Mouse (Mus musculus): Measurements from ENCODE around the gene Irf3. TPM values are rescaled to one million over a fixed set of nuclear protein-coding genes. Genes with fewer than 3 reads are reported as not detected.

Gene Irf3
- polyA plus RNA-seq, 1 experiment from 2014 or later = 90.4 TPM

- Histone ChIP-seq H3K9ac (0 out of 2 replicates have a peak overlapping the region, but pooled peaks have one; percentile 5), H3K9me3 (replicated peaks) (no peaks in the 10 kb centered on the region), H3K4me2 (peak overlapping the region; percentile 91), H3K36me3 (peaks cover 68% of the 10 kb centered on the region), H3K4me3 (replicated peaks) (peak overlapping the region; percentile 79; the same call in 1 of the 2 replicates), H3K27me3 (no peaks in the 10 kb centered on the region), H3K27ac (peak overlapping the region; percentile 28), H3K4me1 (peaks cover 49% of the 10 kb centered on the region)
- ATAC-seq (replicated peaks; ENCODE audit: low FRiP score) = no peak
- WGBS = 59% methylated on average over 11 of the region's 11 CpGs
Measured at GRCm38 (mm10) chr7:44999753-45000152, 2.3 kb downstream of the Irf3 start.

GRCm38 (mm10) chr7:45000539-45001114, 3.2 kb downstream of the Irf3 start:
- Histone ChIP-seq H3K4me2 (no peak overlapping the region), H3K4me3 (replicated peaks) (no peak overlapping the region), H3K4me1 (peaks cover 45% of the 10 kb centered on the region), H3K9me3 (replicated peaks) (no peaks in the 10 kb centered on the region), H3K9ac (peak overlapping the region; percentile 5; the same call in 1 of the 2 replicates), H3K36me3 (peaks cover 68% of the 10 kb centered on the region), H3K27ac (peak overlapping the region; percentile 28), H3K27me3 (no peaks in the 10 kb centered on the region)
- ATAC-seq (replicated peaks; ENCODE audit: low FRiP score) = no peak
- WGBS = 77% methylated on average over 21 of the region's 21 CpGs

- Histone ChIP-seq H3K9me3 (replicated peaks) (no peaks in the 10 kb centered on the region), H3K9ac (no peak overlapping the region), H3K4me1 (peaks cover 32% of the 10 kb centered on the region), H3K27ac (no peak overlapping the region), H3K27me3 (no peaks in the 10 kb centered on the region), H3K4me3 (replicated peaks) (no peak overlapping the region), H3K4me2 (no peak overlapping the region), H3K36me3 (peaks cover 82% of the 10 kb centered on the region)
- ATAC-seq (replicated peaks; ENCODE audit: low FRiP score) = no peak
- 89% methylated on average over 7 of the region's 7 CpGs for WGBS
Measured at GRCm38 (mm10) chr7:45002440-45002839, 5.0 kb downstream of the Irf3 start.

- ATAC-seq (replicated peaks; ENCODE audit: low FRiP score) = no peak
- WGBS = 38% methylated on average over 3 of the region's 3 CpGs
- no peaks in the 10 kb centered on the region for H3K27me3 ChIP-seq
- no peak overlapping the region for H3K4me2 ChIP-seq
- peaks cover 99% of the 10 kb centered on the region for H3K36me3 ChIP-seq
- no peak overlapping the region for H3K9ac ChIP-seq
- H3K4me1 ChIP-seq = peaks cover 18% of the 10 kb centered on the region
- no peak overlapping the region for H3K4me3 ChIP-seq (replicated peaks)
- H3K27ac ChIP-seq = peak overlapping the region; percentile 32
- H3K9me3 ChIP-seq (replicated peaks) = no peaks in the 10 kb centered on the region
Measured at GRCm38 (mm10) chr7:45004546-45004945, 7.1 kb downstream of the Irf3 start.

- no peak overlapping the region for H3K4me2 ChIP-seq
- 89% methylated on average over 6 of the region's 6 CpGs for WGBS
- H3K4me1 ChIP-seq = peaks cover 9% of the 10 kb centered on the region
- H3K9ac ChIP-seq = no peak overlapping the region
- no peak overlapping the region for H3K4me3 ChIP-seq (replicated peaks)
- H3K27ac ChIP-seq = no peak overlapping the region
- H3K36me3 ChIP-seq = peaks cover 100% of the 10 kb centered on the region
- no peak for ATAC-seq (replicated peaks; ENCODE audit: low FRiP score)
- H3K9me3 ChIP-seq (replicated peaks) = no peaks in the 10 kb centered on the region
- no peaks in the 10 kb centered on the region for H3K27me3 ChIP-seq
Measured at GRCm38 (mm10) chr7:45005321-45005992, 8.0 kb downstream of the Irf3 start.

- no peak overlapping the region for H3K4me2 ChIP-seq
- H3K27me3 ChIP-seq = no peaks in the 10 kb centered on the region
- no peaks in the 10 kb centered on the region for H3K9me3 ChIP-seq (replicated peaks)
- H3K9ac ChIP-seq = no peak overlapping the region
- 96% methylated on average over 12 of the region's 12 CpGs for WGBS
- no peak for ATAC-seq (replicated peaks; ENCODE audit: low FRiP score)
- H3K36me3 ChIP-seq = peaks cover 99% of the 10 kb centered on the region
- H3K27ac ChIP-seq = no peak overlapping the region
- H3K4me1 ChIP-seq = 0 out of 2 replicates have a peak, but pooled peaks cover 4% of the 10 kb centered on the region
- H3K4me3 ChIP-seq (replicated peaks) = no peak overlapping the region
Measured at GRCm38 (mm10) chr7:45006503-45006902, 9.1 kb downstream of the Irf3 start.

- no peaks in the 10 kb centered on the region for H3K9me3 ChIP-seq (replicated peaks)
- peaks cover 99% of the 10 kb centered on the region for H3K36me3 ChIP-seq
- H3K4me2 ChIP-seq = no peak overlapping the region
- no peak for ATAC-seq (replicated peaks; ENCODE audit: low FRiP score)
- H3K9ac ChIP-seq = no peak overlapping the region
- no peak overlapping the region for H3K27ac ChIP-seq
- H3K4me1 ChIP-seq = 0 out of 2 replicates have a peak, but pooled peaks cover 4% of the 10 kb centered on the region
- 94% methylated on average over 29 of the region's 29 CpGs for WGBS
- no peaks in the 10 kb centered on the region for H3K27me3 ChIP-seq
- H3K4me3 ChIP-seq (replicated peaks) = no peak overlapping the region
Measured at GRCm38 (mm10) chr7:45007141-45007540, 9.7 kb downstream of the Irf3 start.

GRCm38 (mm10) chr7:45007846-45008245, 10.4 kb downstream of the Irf3 start:
- H3K4me1 ChIP-seq = 0 out of 2 replicates have a peak, but pooled peaks cover 4% of the 10 kb centered on the region
- H3K27me3 ChIP-seq = no peaks in the 10 kb centered on the region
- peaks cover 99% of the 10 kb centered on the region for H3K36me3 ChIP-seq
- H3K4me3 ChIP-seq (replicated peaks) = no peak overlapping the region
- no peaks in the 10 kb centered on the region for H3K9me3 ChIP-seq (replicated peaks)
- 97% methylated on average over 30 of the region's 30 CpGs for WGBS
- H3K27ac ChIP-seq = no peak overlapping the region
- no peak for ATAC-seq (replicated peaks; ENCODE audit: low FRiP score)
- no peak overlapping the region for H3K9ac ChIP-seq
- H3K4me2 ChIP-seq = no peak overlapping the region

GRCm38 (mm10) chr7:45008411-45008810, 11.0 kb downstream of the Irf3 start:
- H3K4me2 ChIP-seq = no peak overlapping the region
- no peak overlapping the region for H3K4me3 ChIP-seq (replicated peaks)
- no peak overlapping the region for H3K9ac ChIP-seq
- no peaks in the 10 kb centered on the region for H3K9me3 ChIP-seq (replicated peaks)
- no peak overlapping the region for H3K27ac ChIP-seq
- 88% methylated on average over 19 of the region's 19 CpGs for WGBS
- peaks cover 99% of the 10 kb centered on the region for H3K36me3 ChIP-seq
- no peaks in the 10 kb centered on the region for H3K27me3 ChIP-seq
- no peak for ATAC-seq (replicated peaks; ENCODE audit: low FRiP score)
- 0 out of 2 replicates have a peak, but pooled peaks cover 4% of the 10 kb centered on the region for H3K4me1 ChIP-seq

GRCm38 (mm10) chr7:45012011-45012410, 14.6 kb downstream of the Irf3 start:
- ATAC-seq (replicated peaks; ENCODE audit: low FRiP score) = no peak
- peaks cover 19% of the 10 kb centered on the region for H3K4me1 ChIP-seq
- H3K9me3 ChIP-seq (replicated peaks) = no peaks in the 10 kb centered on the region
- no peak overlapping the region for H3K4me2 ChIP-seq
- H3K4me3 ChIP-seq (replicated peaks) = no peak overlapping the region
- H3K36me3 ChIP-seq = peaks cover 70% of the 10 kb centered on the region
- WGBS = 96% methylated on average over 6 of the region's 6 CpGs
- no peaks in the 10 kb centered on the region for H3K27me3 ChIP-seq
- H3K27ac ChIP-seq = no peak overlapping the region
- no peak overlapping the region for H3K9ac ChIP-seq

- Histone ChIP-seq H3K9ac (no peak overlapping the region), H3K9me3 (replicated peaks) (no peaks in the 10 kb centered on the region), H3K36me3 (peaks cover 62% of the 10 kb centered on the region), H3K4me1 (peaks cover 20% of the 10 kb centered on the region), H3K27ac (no peak overlapping the region), H3K4me3 (replicated peaks) (no peak overlapping the region), H3K4me2 (no peak overlapping the region), H3K27me3 (no peaks in the 10 kb centered on the region)
- WGBS = 89% methylated on average over 4 of the region's 4 CpGs
- no peak for ATAC-seq (replicated peaks; ENCODE audit: low FRiP score)
Measured at GRCm38 (mm10) chr7:45012824-45013223, 15.4 kb downstream of the Irf3 start.

GRCm38 (mm10) chr7:45013366-45014095, 16.1 kb downstream of the Irf3 start:
- ATAC-seq (replicated peaks; ENCODE audit: low FRiP score) = no peak
- Histone ChIP-seq H3K4me3 (replicated peaks) (no peak overlapping the region), H3K36me3 (peaks cover 55% of the 10 kb centered on the region), H3K4me1 (peaks cover 27% of the 10 kb centered on the region), H3K27me3 (no peaks in the 10 kb centered on the region), H3K27ac (no peak overlapping the region), H3K9ac (no peak overlapping the region), H3K4me2 (no peak overlapping the region), H3K9me3 (replicated peaks) (no peaks in the 10 kb centered on the region)
- WGBS = 93% methylated on average over 16 of the region's 16 CpGs

Measured in kidney, embryonic 15.5 days (tissue).